Mouse (Mus musculus) lung, postnatal 0 days (tissue): ENCODE results near the gene Rps6kb2.

Source experiments
- CTCF ChIP-seq: IDR thresholded peaks from 2 replicates; pipeline ENCODE4 v1.5.1; 2016; ENCODE audit warnings: antibody characterized with exemption, mild to moderate bottlenecking
- EP300 ChIP-seq: IDR thresholded peaks from 2 replicates; pipeline ENCODE4 v1.6.1; 2016; ENCODE audit warnings: antibody characterized with exemption, mild to moderate bottlenecking, control low read depth

- no peak for TF ChIP-seq CTCF
- TF ChIP-seq EP300 = no peak
Measured at GRCm38 (mm10) chr19:4171393-4172290, 8.5 kb upstream of the Rps6kb2 start.
